9 mouse cellular contexts compared by ENCODE assay signal in the genomic region with DNA sequence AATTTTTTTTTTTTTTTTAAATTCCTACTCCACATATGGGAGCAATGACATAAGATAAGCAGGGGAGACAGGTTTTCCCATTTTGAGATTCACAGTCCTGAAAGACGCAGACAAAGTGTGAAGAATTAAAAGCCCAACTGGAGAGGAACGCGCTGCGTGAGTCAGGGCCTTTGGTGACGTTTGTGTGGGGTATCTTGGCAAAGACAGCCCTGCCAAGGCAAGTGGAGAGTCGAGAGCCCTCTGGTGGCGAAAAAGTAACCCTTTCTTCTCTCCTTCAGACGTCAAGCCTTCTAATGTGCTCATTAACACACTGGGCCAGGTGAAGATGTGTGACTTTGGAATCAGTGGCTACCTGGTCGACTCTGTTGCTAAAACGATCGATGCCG.
DNase-seq lines count a peak whose midpoint lies in the region; ATAC-seq and TF ChIP-seq lines count a peak whose summit lies in the region.
"Had no signal": no experiment of that assay in that cellular context is flagged by ENCODE, and none has a peak within 500 bp of the region (broad histone marks: within the 10 kb centered on the region; RNA-seq: fewer than 3 reads in every experiment).

No protein-coding gene starts in this region.

- H3K4me2 ChIP-seq in heart, embryonic 12.5 days = no peak overlapping the region
- H3K4me2 ChIP-seq: lung, embryonic 15.5 days had no signal

- no peak overlapping the region for H3K27ac ChIP-seq in heart, adult 2 months
- no peak overlapping the region for H3K27ac ChIP-seq in heart, embryonic 12.5 days (ENCODE audit: poor library complexity, severe bottlenecking)
- H3K27ac ChIP-seq in left cerebral cortex, adult 2 months = no peak overlapping the region
- H3K27ac ChIP-seq: lung, embryonic 15.5 days had no signal

- 57% methylated on average over 12 of the region's 12 CpGs for WGBS in heart, adult 2 months
- 51% methylated on average over 12 of the region's 12 CpGs for WGBS in heart, embryonic 12.5 days

- TF ChIP-seq CTCF in heart, adult 2 months (IDR thresholded peaks at IDR 0.05) = peak; percentile 69
- TF ChIP-seq CTCF in left cerebral cortex, adult 2 months (IDR thresholded peaks at IDR 0.05) = peak; percentile 77

- intact Hi-C loops in heart, adult 2 months (cut with DNase I) = no loop called here
- intact Hi-C loops in heart, postnatal 36 days (cut with DNase I) = no loop called here
- intact Hi-C loops in left cerebral cortex, adult 2 months (cut with DNase I) = loop anchor here (5.0 kb wide), 2 partner anchors 129 to 144 kb away; no protein-coding TSS in a partner anchor

- ATAC-seq in heart, embryonic 12.5 days (ENCODE audit: insufficient number of reproducible peaks, low FRiP score) = no peak
- ATAC-seq in megakaryocyte-erythroid progenitor cell, adult 5-6 weeks (replicated peaks; ENCODE audit: low FRiP score, low TSS enrichment, poor library complexity, severe bottlenecking) = peak; percentile 82

- no peaks in the 10 kb centered on the region for H3K79me2 ChIP-seq in heart, adult 2 months (replicated peaks; ENCODE audit: control insufficient read depth, insufficient read depth, low read length)

- no peaks in the 10 kb centered on the region for H3K36me3 ChIP-seq in heart, adult 2 months (ENCODE audit: control insufficient read depth, insufficient read depth, low read length)
- H3K36me3 ChIP-seq in heart, embryonic 12.5 days = peaks cover 47% of the 10 kb centered on the region

- no peaks in the 10 kb centered on the region for H3K27me3 ChIP-seq in heart, adult 2 months (ENCODE audit: control insufficient read depth, insufficient read depth, low read length)
- H3K27me3 ChIP-seq in heart, embryonic 12.5 days (replicated peaks) = no peaks in the 10 kb centered on the region
- H3K27me3 ChIP-seq: lung, embryonic 15.5 days had no signal

- peaks cover 5% of the 10 kb centered on the region for H3K4me1 ChIP-seq in heart, adult 2 months (ENCODE audit: control insufficient read depth, insufficient read depth, low read length)
- peaks cover 10% of the 10 kb centered on the region for H3K4me1 ChIP-seq in heart, embryonic 12.5 days (replicated peaks)

- TF ChIP-seq POLR2A in heart, adult 2 months (IDR thresholded peaks at IDR 0.05; ENCODE audit: insufficient read depth, low read depth, low read length) = no peak

- peak in 1 of 2 experiments; percentile 26 for DNase-seq in heart, adult 2 months
- peak; percentile 62 for DNase-seq in MEL-GATA-1-ER (ENCODE audit: extremely low read depth, low read depth)
- peak; percentile 67 for DNase-seq in embryo, embryonic 10 days (ENCODE audit: low spot score)
- DNase-seq in heart, postnatal 36 days = peak; percentile 17 to 31
- DNase-seq in left cerebral cortex, adult 2 months (ENCODE audit: extremely low spot score in 1 of 2, low spot score in 2 of 2) = peak; percentile 60 to 81
- peak; percentile 52 for DNase-seq in thymus, postnatal 0 days (ENCODE audit: low spot score)

- peaks cover 9% of the 10 kb centered on the region; the same call in 1 of the 2 replicates for H3K9me3 ChIP-seq in heart, embryonic 12.5 days (replicated peaks)
- H3K9me3 ChIP-seq: lung, embryonic 15.5 days had no signal

- H3K9ac ChIP-seq in heart, adult 2 months (ENCODE audit: low read depth, low read length) = no peak overlapping the region
- no peak overlapping the region for H3K9ac ChIP-seq in heart, embryonic 12.5 days
- H3K9ac ChIP-seq: lung, embryonic 15.5 days had no signal

- no peak for TF ChIP-seq EP300 in heart, adult 2 months (IDR thresholded peaks at IDR 0.05; ENCODE audit: insufficient read depth, low read depth, low read length)

- H3K4me3 ChIP-seq in heart, adult 2 months = no peak overlapping the region
- H3K4me3 ChIP-seq in heart, embryonic 12.5 days = no peak overlapping the region
- H3K4me3 ChIP-seq in left cerebral cortex, adult 2 months = no peak overlapping the region
- H3K4me3 ChIP-seq: lung, embryonic 15.5 days had no signal
